Mouse (Mus musculus): ENCODE results near the gene Pgam2. TPM values are rescaled to one million over a fixed set of nuclear protein-coding genes. Genes with fewer than 3 reads are reported as not detected.
A peak's percentile ranks its signal among the peaks of the same experiment; 100 is the strongest.

Gene Pgam2
- total RNA-seq, 1 experiment from 2014 or later = not detected

- peak; percentile 23 for DNase-seq
Observed at GRCm38 (mm10) chr11:5778481-5778880, 25.1 kb downstream of the Pgam2 start.

- DNase-seq = no peak
Observed at GRCm38 (mm10) chr11:5766019-5766418, 37.5 kb downstream of the Pgam2 start.

GRCm38 (mm10) chr11:5762633-5762982, 40.9 kb downstream of the Pgam2 start:
- no peak for DNase-seq

GRCm38 (mm10) chr11:5761820-5762632, 41.5 kb downstream of the Pgam2 start, which contains the start of gene Urgcp:
Urgcp (minus strand) TSS chr11:5762376.
- peak; percentile 98 for DNase-seq

- DNase-seq = no peak
Observed at GRCm38 (mm10) chr11:5753755-5754154, 49.8 kb downstream of the Pgam2 start.

Other genes starting within 250 kb of the Pgam2 start
- gene Ankrd36, start 234.0 kb downstream of the Pgam2 start, total RNA-seq (2021) = not detected in 2 replicates
- gene Mrps24, start 88.1 kb downstream of the Pgam2 start, total RNA-seq (2021) = 148 and 152 TPM in 2 replicates
- 56.0 and 56.9 TPM in 2 replicates for gene Urgcp, start 41.4 kb downstream of the Pgam2 start, total RNA-seq (2021)
- 51.7 and 62.9 TPM in 2 replicates for gene Dbnl, start 15.2 kb downstream of the Pgam2 start, total RNA-seq (2021)
- gene Polm, start 34.3 kb upstream of the Pgam2 start, total RNA-seq (2021) = 8.4 and 11.9 TPM in 2 replicates
- gene Aebp1, start 58.2 kb upstream of the Pgam2 start, total RNA-seq (2021) = 203 and 213 TPM in 2 replicates
- gene Pold2, start 74.6 kb upstream of the Pgam2 start, total RNA-seq (2021) = 35.6 and 42.1 TPM in 2 replicates
- not detected in 2 replicates for gene Myl7, start 95.0 kb upstream of the Pgam2 start, total RNA-seq (2021)
- 3.8 and 18.3 TPM in 2 replicates for gene Gck, start 146.3 kb upstream of the Pgam2 start, total RNA-seq (2021)
- gene Ykt6, start 152.0 kb upstream of the Pgam2 start, total RNA-seq (2021) = 71.1 and 77.9 TPM in 2 replicates